In genomic region chr16:4413988-4414880, GRCm38 (mm10) we compare ENCODE assay signal across 14 mouse cellular contexts. TPM values are rescaled to one million over a fixed set of nuclear protein-coding genes. Genes with fewer than 3 reads are reported as not detected.
DNase-seq lines count a peak whose midpoint lies in the region; ATAC-seq lines count a peak whose summit lies in the region.
"Had no signal": no experiment of that assay in that cellular context is flagged by ENCODE, and none has a peak within 500 bp of the region (broad histone marks: within the 10 kb centered on the region; RNA-seq: fewer than 3 reads in every experiment).

No protein-coding gene starts in this region.

- no peak overlapping the region for H3K4me3 ChIP-seq in hindbrain, embryonic 14.5 days (replicated peaks; ENCODE audit: low read length)
- no peak overlapping the region for H3K4me3 ChIP-seq in hindbrain, embryonic 10.5 days
- H3K4me3 ChIP-seq in liver, embryonic 15.5 days (replicated peaks), result no peak overlapping the region
- H3K4me3 ChIP-seq: heart, embryonic 13.5 days; limb, embryonic 10.5 days had no signal

- H3K36me3 ChIP-seq in hindbrain, embryonic 14.5 days (replicated peaks; ENCODE audit: control insufficient read depth, insufficient read depth), result no peaks in the 10 kb centered on the region; the same call in 1 of the 2 replicates
- H3K36me3 ChIP-seq in hindbrain, embryonic 10.5 days, result no peaks in the 10 kb centered on the region; the same call in 1 of the 2 replicates
- H3K36me3 ChIP-seq in liver, embryonic 15.5 days (replicated peaks), result no peaks in the 10 kb centered on the region
- H3K36me3 ChIP-seq: heart, embryonic 13.5 days; limb, embryonic 10.5 days had no signal

- peaks cover 59% of the 10 kb centered on the region for H3K4me1 ChIP-seq in hindbrain, embryonic 14.5 days (replicated peaks; ENCODE audit: control insufficient read depth, insufficient read depth, low read length)
- H3K4me1 ChIP-seq in hindbrain, embryonic 10.5 days (replicated peaks), result peaks cover 13% of the 10 kb centered on the region
- H3K4me1 ChIP-seq in liver, embryonic 15.5 days (replicated peaks), result peaks cover 57% of the 10 kb centered on the region

- ATAC-seq in hindbrain, embryonic 14.5 days (ENCODE audit: low FRiP score), result no peak
- ATAC-seq in liver, embryonic 15.5 days (ENCODE audit: insufficient read depth), result peak; percentile 75
- ATAC-seq: activated CD4-positive, CD25-positive, alpha-beta regulatory T cell, adult 4 months had no signal

- H3K27me3 ChIP-seq in hindbrain, embryonic 14.5 days (ENCODE audit: control insufficient read depth, insufficient read depth, low read length), result peaks cover 6% of the 10 kb centered on the region; the same call in 1 of the 2 replicates
- H3K27me3 ChIP-seq in hindbrain, embryonic 10.5 days (ENCODE audit: insufficient read depth, poor library complexity, severe bottlenecking), result peaks cover 44% of the 10 kb centered on the region
- peaks cover 15% of the 10 kb centered on the region for H3K27me3 ChIP-seq in liver, embryonic 15.5 days

- peak overlapping the region; percentile 97; the same call in 1 of the 2 replicates for H3K4me2 ChIP-seq in hindbrain, embryonic 14.5 days (replicated peaks)
- H3K4me2 ChIP-seq in liver, embryonic 15.5 days, result peak overlapping the region; percentile 43
- H3K4me2 ChIP-seq: heart, embryonic 13.5 days had no signal

- H3K9me3 ChIP-seq in hindbrain, embryonic 14.5 days (ENCODE audit: control insufficient read depth, low read length), result no peaks in the 10 kb centered on the region
- no peaks in the 10 kb centered on the region for H3K9me3 ChIP-seq in hindbrain, embryonic 10.5 days
- H3K9me3 ChIP-seq in liver, embryonic 15.5 days (replicated peaks), result no peaks in the 10 kb centered on the region
- H3K9me3 ChIP-seq: heart, embryonic 13.5 days; limb, embryonic 10.5 days had no signal

- 69% methylated on average over 9 of the region's 9 CpGs for WGBS in hindbrain, embryonic 14.5 days
- WGBS in hindbrain, embryonic 10.5 days, result 75% methylated on average over 9 of the region's 9 CpGs
- WGBS in liver, embryonic 15.5 days (ENCODE audit: insufficient replicate concordance), result 16% methylated on average over 9 of the region's 9 CpGs

- no peak for DNase-seq in hindbrain, embryonic 14.5 days (ENCODE audit: low spot score)
- no peak for DNase-seq in hindbrain, embryonic 10.5 days (ENCODE audit: low spot score)
- DNase-seq in c-Kit-positive CD71-negative TER-119-negative erythroid progenitor cells, embryonic 14.5 days (ENCODE audit: low read depth), result peak; percentile 36
- peak; percentile 15 to 32 for DNase-seq in thymus, adult 18-20 months
- DNase-seq in heart, adult 8-10 months (ENCODE audit: low spot score), result no peak
- no peak for DNase-seq in gastrocnemius, postnatal 10 days
- no peak for DNase-seq in cerebellum, postnatal 4 days (ENCODE audit: low spot score in 2 of 2)
- DNase-seq: cerebellum, adult 11-12 months; kidney, adult 8-10 months; right cerebral cortex, postnatal 14 days had no signal

- no peak overlapping the region for H3K9ac ChIP-seq in hindbrain, embryonic 14.5 days
- H3K9ac ChIP-seq in liver, embryonic 15.5 days, result no peak overlapping the region

- no peak overlapping the region for H3K27ac ChIP-seq in hindbrain, embryonic 14.5 days
- H3K27ac ChIP-seq in hindbrain, embryonic 10.5 days, result no peak overlapping the region
- no peak overlapping the region for H3K27ac ChIP-seq in liver, embryonic 15.5 days (replicated peaks)
- H3K27ac ChIP-seq: heart, embryonic 13.5 days; limb, embryonic 10.5 days had no signal

RNA-seq across cellular contexts. Expression of gene Adcy9, which starts 6.1 kb away (rescaled TPM):
- 6.3 and 7.2 TPM in 2 replicates for polyA plus RNA-seq in hindbrain, embryonic 14.5 days (2014; fragmentation: Nextera tagmentation; extraction: Ambion mirVana)
- polyA plus RNA-seq in hindbrain, embryonic 10.5 days (2016; fragmentation: Nextera tagmentation; extraction: Ambion mirVana), result 0.77 and 1.1 TPM in 2 replicates
- 0.41 and 0.67 TPM in 2 replicates for polyA plus RNA-seq in liver, embryonic 15.5 days (2015; fragmentation: Nextera tagmentation; extraction: Ambion mirVana)
- total RNA-seq in heart, adult 8-10 months (2022), result 10 to 100 TPM; 21.7 to 24.0 (median 23.2) TPM
- 10 to 100 TPM; 22.3 to 22.6 TPM for total RNA-seq in gastrocnemius, postnatal 10 days (2021)

Comparison
In these comparisons a context has a peak if more than half of its experiments do, and no peak if none do; other contexts are left out.
1. DNase-seq: peak in c-Kit-positive CD71-negative TER-119-negative erythroid progenitor cells, embryonic 14.5 days (single experiment) and thymus, adult 18-20 months (2 of 2); none in hindbrain, embryonic 14.5 days (single experiment), hindbrain, embryonic 10.5 days (single experiment), heart, adult 8-10 months (single experiment), gastrocnemius, postnatal 10 days (single experiment) and cerebellum, postnatal 4 days (0 of 2).